Mouse (Mus musculus) liver, embryonic 16.5 days (tissue): ENCODE data around the gene Zfp281. TPM values are rescaled to one million over a fixed set of nuclear protein-coding genes. Genes with fewer than 3 reads are reported as not detected.
A peak's percentile ranks its signal among the peaks of the same experiment; 100 is the strongest.

Source experiments
- ATAC-seq: fragments of 200-750 bp; cut with Nextera tagmentation; 2 replicates; pipeline ENCODE4 v1.8.0; 2017; ENCODE audit warnings: low read depth, mild to moderate bottlenecking, moderate number of reproducible peaks, moderate library complexity
- H3K27ac ChIP-seq: fragments of 300-500 bp; sonication (generic); 2 replicates; pipeline ENCODE4 v1.5.1; 2014; ENCODE audit warnings: mild to moderate bottlenecking, low read length
- H3K27me3 ChIP-seq: fragments of 300-500 bp; sonication (generic); 2 replicates; pipeline ENCODE4 v1.6.1; 2014; ENCODE audit warnings: low read depth, low read length, mixed read lengths; ENCODE audit not compliant: control insufficient read depth, insufficient read depth
- H3K36me3 ChIP-seq: fragments of 300-500 bp; sonication (generic); 2 replicates; pipeline ENCODE4 v1.6.1; 2014; ENCODE audit warnings: mild to moderate bottlenecking; ENCODE audit not compliant: control insufficient read depth, insufficient read depth
- H3K4me1 ChIP-seq: fragments of 300-500 bp; sonication (generic); 2 replicates; pipeline ENCODE4 v1.6.1; 2014; ENCODE audit warnings: low read depth, low read length, mixed read lengths; ENCODE audit not compliant: control insufficient read depth
- H3K4me2 ChIP-seq: fragments of 300-500 bp; sonication (generic); 2 replicates; pipeline ENCODE4 v1.6.1; 2014; ENCODE audit warnings: low read depth, low read length, mixed read lengths
- H3K4me3 ChIP-seq: fragments of 300-500 bp; sonication (generic); 2 replicates; pipeline ENCODE4 v1.5.1; 2014; ENCODE audit warnings: low read depth, mild to moderate bottlenecking, low read length
- H3K9ac ChIP-seq: fragments of 300-500 bp; sonication (generic); 2 replicates; pipeline ENCODE4 v1.6.1; 2014; ENCODE audit warnings: low read depth, low read length
- H3K9me3 ChIP-seq: fragments of 300-500 bp; sonication (generic); replicated peaks from 2 replicates; pipeline ENCODE4 v1.6.1; 2016; ENCODE audit warnings: low read length; ENCODE audit not compliant: control insufficient read depth
- whole genome bisulfite sequencing: fragments of 180-500 bp; shearing (Covaris S2); extraction: QIAGEN DNeasy Blood & Tissue Kit; methylation state at CpG from one replicate; pipeline ENCODE4 v1.1.7; 2014; ENCODE audit not compliant: insufficient replicate concordance; 5-methylcytosine and 5-hydroxymethylcytosine counted together
- polyA plus RNA-seq: library from polyadenylated mRNA; unstranded; fragments of >200 nt; fragmentation: Nextera tagmentation; extraction: Ambion mirVana; gene quantifications from 2 replicates; pipeline ENCODE4 v1.2.1, GENCODE M21; 2015

Zfp281 gene
- polyA plus RNA-seq, result 6.4 TPM in 2 replicates

- peak within 1 kb of the TSS; percentile 81 for H3K27ac ChIP-seq
- peak; percentile 95 for ATAC-seq
- no peaks in the 10 kb centered on the region for H3K9me3 ChIP-seq
- H3K4me3 ChIP-seq, result peak within 1 kb of the TSS; percentile 89
- no peaks in the 10 kb centered on the region for H3K36me3 ChIP-seq
- WGBS, result 1% methylated on average over 45 of the region's 45 CpGs
- no peaks in the 10 kb centered on the region for H3K27me3 ChIP-seq
- H3K9ac ChIP-seq, result peak within 1 kb of the TSS; percentile 94
- H3K4me1 ChIP-seq, result peaks cover 20% of the 10 kb centered on the region
- H3K4me2 ChIP-seq, result peak within 1 kb of the TSS; percentile 74
These were observed at the start of gene Zfp281 for GRCm38 (mm10) chr1:136624146-136625018. TSS of gene Zfp281 (plus strand) at chr1:136624901.

GRCm38 (mm10) chr1:136577890-136578663 is 46.6 kb upstream of the Zfp281 start:
- Histone ChIP-seq H3K36me3 (no peaks in the 10 kb centered on the region), H3K27ac (no peak overlapping the region), H3K27me3 (peaks cover 6% of the 10 kb centered on the region), H3K9me3 (no peaks in the 10 kb centered on the region), H3K4me3 (0 out of 2 replicates have a peak overlapping the region, but pooled peaks have one; percentile 5), H3K9ac (no peak overlapping the region), H3K4me1 (no peaks in the 10 kb centered on the region; the same call in 1 of the 2 replicates), H3K4me2 (peak overlapping the region; percentile 37)
- WGBS, result 17% methylated on average over 16 of the region's 16 CpGs
- ATAC-seq, result no peak

- H3K4me3 ChIP-seq, result no peak overlapping the region
- H3K36me3 ChIP-seq, result no peaks in the 10 kb centered on the region
- WGBS, result 21% methylated on average over 14 of the region's 14 CpGs
- no peak overlapping the region for H3K9ac ChIP-seq
- no peak overlapping the region for H3K27ac ChIP-seq
- no peak for ATAC-seq
- H3K9me3 ChIP-seq, result no peaks in the 10 kb centered on the region
- no peak overlapping the region for H3K4me2 ChIP-seq
- peaks cover 6% of the 10 kb centered on the region for H3K27me3 ChIP-seq
- no peaks in the 10 kb centered on the region; the same call in 1 of the 2 replicates for H3K4me1 ChIP-seq
These were observed 45.3 kb upstream of the Zfp281 start for GRCm38 (mm10) chr1:136579360-136579759.

- Histone ChIP-seq H3K27ac (no peak overlapping the region), H3K9ac (no peak overlapping the region), H3K9me3 (no peaks in the 10 kb centered on the region), H3K4me2 (no peak overlapping the region), H3K36me3 (no peaks in the 10 kb centered on the region), H3K4me3 (no peak overlapping the region), H3K27me3 (peaks cover 6% of the 10 kb centered on the region), H3K4me1 (no peaks in the 10 kb centered on the region; the same call in 1 of the 2 replicates)
- 35% methylated on average over 8 of the region's 8 CpGs for WGBS
- ATAC-seq, result no peak
These were observed 44.4 kb upstream of the Zfp281 start for GRCm38 (mm10) chr1:136580266-136580665.

- Histone ChIP-seq H3K4me1 (no peaks in the 10 kb centered on the region; the same call in 1 of the 2 replicates), H3K36me3 (no peaks in the 10 kb centered on the region)
These were observed 42.9 kb upstream of the Zfp281 start for GRCm38 (mm10) chr1:136581841-136582240.

GRCm38 (mm10) chr1:136587761-136588405 is 36.8 kb upstream of the Zfp281 start:
- Histone ChIP-seq H3K9me3 (no peaks in the 10 kb centered on the region), H3K27ac (no peak overlapping the region), H3K4me1 (no peaks in the 10 kb centered on the region), H3K4me2 (no peak overlapping the region), H3K4me3 (no peak overlapping the region), H3K36me3 (no peaks in the 10 kb centered on the region), H3K9ac (no peak overlapping the region), H3K27me3 (no peaks in the 10 kb centered on the region)
- no peak for ATAC-seq
- WGBS, result 65% methylated on average over 13 of the region's 13 CpGs

More at GRCm38 (mm10) chr1:136581841-136582240, 42.9 kb upstream of the Zfp281 start:
- H3K27me3 ChIP-seq, result peaks cover 6% of the 10 kb centered on the region
- no peak overlapping the region for H3K4me3 ChIP-seq
- no peaks in the 10 kb centered on the region for H3K9me3 ChIP-seq
- no peak for ATAC-seq
- WGBS, result 32% methylated on average over 8 of the region's 8 CpGs
- H3K4me2 ChIP-seq, result no peak overlapping the region
- no peak overlapping the region for H3K27ac ChIP-seq
- H3K9ac ChIP-seq, result no peak overlapping the region

- Histone ChIP-seq H3K4me3 (no peak overlapping the region), H3K27ac (no peak overlapping the region), H3K4me2 (no peak overlapping the region), H3K9me3 (no peaks in the 10 kb centered on the region), H3K36me3 (no peaks in the 10 kb centered on the region), H3K9ac (no peak overlapping the region), H3K27me3 (no peaks in the 10 kb centered on the region), H3K4me1 (no peaks in the 10 kb centered on the region)
- no peak for ATAC-seq
- WGBS, result 16% methylated on average over 9 of the region's 9 CpGs
These were observed 35.8 kb upstream of the Zfp281 start for GRCm38 (mm10) chr1:136588908-136589307.

- 70% methylated on average over 2 of the region's 2 CpGs for WGBS
- Histone ChIP-seq H3K9me3 (no peaks in the 10 kb centered on the region), H3K4me2 (no peak overlapping the region), H3K4me3 (no peak overlapping the region), H3K9ac (no peak overlapping the region), H3K36me3 (no peaks in the 10 kb centered on the region), H3K4me1 (no peaks in the 10 kb centered on the region), H3K27me3 (no peaks in the 10 kb centered on the region), H3K27ac (no peak overlapping the region)
- no peak for ATAC-seq
These were observed 32.0 kb upstream of the Zfp281 start for GRCm38 (mm10) chr1:136592741-136593140.
